Mouse (Mus musculus): ENCODE results near the gene Slc44a1. TPM values are rescaled to one million over a fixed set of nuclear protein-coding genes. Genes with fewer than 3 reads are reported as not detected.

Slc44a1 gene
- polyA plus RNA-seq, 1 experiment from 2014 or later = 16.2 TPM

DNA sequence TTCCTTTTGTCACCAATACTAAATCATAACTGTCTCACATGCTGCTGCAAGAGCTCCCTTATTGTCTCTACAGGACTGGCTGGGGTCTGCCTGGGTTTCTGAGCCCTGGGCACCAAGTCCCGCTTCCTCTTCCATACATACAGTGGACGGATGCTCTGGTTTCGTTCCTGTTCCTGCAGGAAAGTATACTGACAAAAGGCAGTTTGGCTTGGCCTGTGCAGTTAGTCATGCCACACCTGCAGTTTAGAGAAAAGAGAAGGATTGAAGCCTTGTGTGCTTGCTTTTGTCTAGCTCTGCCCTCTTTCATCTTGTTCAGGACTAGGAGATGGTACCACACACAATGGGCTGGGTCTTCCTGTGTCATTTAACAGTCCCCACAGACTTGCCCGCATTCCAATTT is 149.3 kb downstream of the Slc44a1 start:
- ATAC-seq (replicated peaks; ENCODE audit: low FRiP score) (no peak), DNase-seq (ENCODE audit: low spot score) (no peak)
- Histone ChIP-seq H3K9me3 (ENCODE audit: control insufficient read depth, low read length) (no peaks in the 10 kb centered on the region), H3K4me1 (replicated peaks; ENCODE audit: control insufficient read depth, insufficient read depth, low read length) (no peaks in the 10 kb centered on the region), H3K4me3 (ENCODE audit: low read depth, low read length) (no peak overlapping the region), H3K27me3 (ENCODE audit: control insufficient read depth, insufficient read depth, low read length) (no peaks in the 10 kb centered on the region), H3K36me3 (ENCODE audit: control insufficient read depth, insufficient read depth, low read length) (no peaks in the 10 kb centered on the region), H3K9ac (ENCODE audit: low read length) (no peak overlapping the region), H3K4me2 (ENCODE audit: low read depth, low read length, severe bottlenecking) (no peak overlapping the region), H3K27ac (ENCODE audit: low read depth, low read length) (no peak overlapping the region)
- WGBS = 88% methylated on average over 4 of the region's 4 CpGs

- Histone ChIP-seq H3K4me2 (ENCODE audit: low read depth, low read length, severe bottlenecking) (no peak overlapping the region), H3K27ac (ENCODE audit: low read depth, low read length) (no peak overlapping the region), H3K9ac (ENCODE audit: low read length) (no peak overlapping the region), H3K27me3 (ENCODE audit: control insufficient read depth, insufficient read depth, low read length) (no peaks in the 10 kb centered on the region), H3K9me3 (ENCODE audit: control insufficient read depth, low read length) (no peaks in the 10 kb centered on the region), H3K4me3 (ENCODE audit: low read depth, low read length) (no peak overlapping the region), H3K36me3 (ENCODE audit: control insufficient read depth, insufficient read depth, low read length) (no peaks in the 10 kb centered on the region), H3K4me1 (replicated peaks; ENCODE audit: control insufficient read depth, insufficient read depth, low read length) (no peaks in the 10 kb centered on the region)
- DNase-seq (ENCODE audit: low spot score) = no peak
- no peak for ATAC-seq (replicated peaks; ENCODE audit: low FRiP score)
- WGBS = 81% methylated on average over 4 of the region's 4 CpGs
These were observed 149.9 kb downstream of the Slc44a1 start for GRCm38 (mm10) chr4:53590163-53590562.

GRCm38 (mm10) chr4:53590691-53591447 is 150.7 kb downstream of the Slc44a1 start:
- Histone ChIP-seq H3K4me1 (replicated peaks; ENCODE audit: control insufficient read depth, insufficient read depth, low read length) (no peaks in the 10 kb centered on the region), H3K27ac (ENCODE audit: low read depth, low read length) (no peak overlapping the region), H3K9me3 (ENCODE audit: control insufficient read depth, low read length) (no peaks in the 10 kb centered on the region), H3K27me3 (ENCODE audit: control insufficient read depth, insufficient read depth, low read length) (no peaks in the 10 kb centered on the region), H3K4me2 (ENCODE audit: low read depth, low read length, severe bottlenecking) (no peak overlapping the region), H3K4me3 (ENCODE audit: low read depth, low read length) (no peak overlapping the region), H3K9ac (ENCODE audit: low read length) (no peak overlapping the region), H3K36me3 (ENCODE audit: control insufficient read depth, insufficient read depth, low read length) (no peaks in the 10 kb centered on the region)
- 90% methylated on average over 7 of the region's 7 CpGs for WGBS
- ATAC-seq (replicated peaks; ENCODE audit: low FRiP score) (no peak), DNase-seq (ENCODE audit: low spot score) (no peak)

DNA sequence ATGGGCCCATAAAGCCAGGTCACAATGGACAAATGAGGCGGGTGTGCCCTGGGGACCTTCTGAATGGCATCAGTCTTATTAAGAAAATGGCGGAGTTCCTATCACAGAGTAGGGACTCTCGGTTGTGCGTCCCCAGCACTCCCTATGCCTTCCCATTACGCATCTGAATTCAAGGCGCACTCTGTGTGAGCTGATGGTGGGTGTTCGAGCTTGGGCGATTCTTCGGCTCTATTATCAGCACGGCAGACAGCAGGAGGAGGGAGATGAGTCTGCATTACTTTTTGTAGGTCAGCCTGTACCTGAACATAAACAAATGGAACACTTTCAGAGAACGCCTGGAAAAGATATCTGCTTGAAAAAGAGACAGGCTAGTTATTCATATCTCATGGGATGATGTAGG is 151.3 kb downstream of the Slc44a1 start:
- Histone ChIP-seq H3K4me2 (ENCODE audit: low read depth, low read length, severe bottlenecking) (no peak overlapping the region), H3K27me3 (ENCODE audit: control insufficient read depth, insufficient read depth, low read length) (no peaks in the 10 kb centered on the region), H3K27ac (ENCODE audit: low read depth, low read length) (no peak overlapping the region), H3K4me3 (ENCODE audit: low read depth, low read length) (no peak overlapping the region), H3K36me3 (ENCODE audit: control insufficient read depth, insufficient read depth, low read length) (no peaks in the 10 kb centered on the region), H3K9me3 (ENCODE audit: control insufficient read depth, low read length) (no peaks in the 10 kb centered on the region), H3K9ac (ENCODE audit: low read length) (no peak overlapping the region), H3K4me1 (replicated peaks; ENCODE audit: control insufficient read depth, insufficient read depth, low read length) (no peaks in the 10 kb centered on the region)
- ATAC-seq (replicated peaks; ENCODE audit: low FRiP score) (no peak), DNase-seq (ENCODE audit: low spot score) (no peak)
- 91% methylated on average over 11 of the region's 11 CpGs for WGBS

GRCm38 (mm10) chr4:53591941-53592340 is 151.7 kb downstream of the Slc44a1 start:
- WGBS = 88% methylated on average over 8 of the region's 8 CpGs

DNA sequence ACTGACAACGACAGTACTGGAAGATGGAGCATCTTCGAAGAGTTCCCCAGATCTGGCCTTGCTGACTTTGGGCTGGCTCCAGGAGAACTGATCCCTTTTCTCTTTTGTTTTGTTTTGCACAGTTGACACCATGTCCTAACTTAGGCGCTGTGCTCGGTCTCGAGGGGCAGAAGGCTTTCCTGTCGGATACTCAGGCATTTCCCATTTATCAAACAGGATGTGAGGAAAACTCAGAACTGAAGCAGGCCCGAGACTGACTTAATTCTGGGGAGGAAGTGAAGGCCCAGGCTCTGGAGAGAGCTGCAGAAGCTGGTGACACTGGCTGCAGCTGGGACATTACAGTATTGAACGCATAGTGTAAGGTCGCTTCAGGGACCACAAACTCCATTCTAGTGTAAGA is 152.2 kb downstream of the Slc44a1 start:
- no peaks in the 10 kb centered on the region for H3K4me1 ChIP-seq (replicated peaks; ENCODE audit: control insufficient read depth, insufficient read depth, low read length)
- H3K27me3 ChIP-seq (ENCODE audit: control insufficient read depth, insufficient read depth, low read length) = no peaks in the 10 kb centered on the region
- H3K9me3 ChIP-seq (ENCODE audit: control insufficient read depth, low read length) = no peaks in the 10 kb centered on the region
- WGBS = 81% methylated on average over 9 of the region's 9 CpGs
- H3K36me3 ChIP-seq (ENCODE audit: control insufficient read depth, insufficient read depth, low read length) = no peaks in the 10 kb centered on the region
- H3K9ac ChIP-seq (ENCODE audit: low read length) = no peak overlapping the region
- no peak for ATAC-seq (replicated peaks; ENCODE audit: low FRiP score)
- no peak overlapping the region for H3K4me2 ChIP-seq (ENCODE audit: low read depth, low read length, severe bottlenecking)
- no peak overlapping the region for H3K27ac ChIP-seq (ENCODE audit: low read depth, low read length)
- DNase-seq (ENCODE audit: low spot score) = no peak
- no peak overlapping the region for H3K4me3 ChIP-seq (ENCODE audit: low read depth, low read length)

More at GRCm38 (mm10) chr4:53591941-53592340, 151.7 kb downstream of the Slc44a1 start:
- Histone ChIP-seq H3K9me3 (ENCODE audit: control insufficient read depth, low read length) (no peaks in the 10 kb centered on the region), H3K36me3 (ENCODE audit: control insufficient read depth, insufficient read depth, low read length) (no peaks in the 10 kb centered on the region), H3K27ac (ENCODE audit: low read depth, low read length) (no peak overlapping the region), H3K9ac (ENCODE audit: low read length) (no peak overlapping the region), H3K4me2 (ENCODE audit: low read depth, low read length, severe bottlenecking) (no peak overlapping the region), H3K4me3 (ENCODE audit: low read depth, low read length) (no peak overlapping the region), H3K27me3 (ENCODE audit: control insufficient read depth, insufficient read depth, low read length) (no peaks in the 10 kb centered on the region), H3K4me1 (replicated peaks; ENCODE audit: control insufficient read depth, insufficient read depth, low read length) (no peaks in the 10 kb centered on the region)
- no peak for ATAC-seq (replicated peaks; ENCODE audit: low FRiP score)
- DNase-seq (ENCODE audit: low spot score) = no peak

GRCm38 (mm10) chr4:53594204-53594603 is 154.0 kb downstream of the Slc44a1 start:
- ATAC-seq (replicated peaks; ENCODE audit: low FRiP score) (no peak), DNase-seq (ENCODE audit: low spot score) (no peak)
- no peak overlapping the region for H3K9ac ChIP-seq (ENCODE audit: low read length)
- H3K27ac ChIP-seq (ENCODE audit: low read depth, low read length) = no peak overlapping the region
- no peak overlapping the region for H3K4me3 ChIP-seq (ENCODE audit: low read depth, low read length)
- no peaks in the 10 kb centered on the region for H3K36me3 ChIP-seq (ENCODE audit: control insufficient read depth, insufficient read depth, low read length)
- no peaks in the 10 kb centered on the region for H3K27me3 ChIP-seq (ENCODE audit: control insufficient read depth, insufficient read depth, low read length)
- H3K4me1 ChIP-seq (replicated peaks; ENCODE audit: control insufficient read depth, insufficient read depth, low read length) = no peaks in the 10 kb centered on the region
- H3K9me3 ChIP-seq (ENCODE audit: control insufficient read depth, low read length) = no peaks in the 10 kb centered on the region
- H3K4me2 ChIP-seq (ENCODE audit: low read depth, low read length, severe bottlenecking) = no peak overlapping the region
- 45% methylated on average over 4 of the region's 4 CpGs for WGBS

GRCm38 (mm10) chr4:53595246-53596062 is 155.2 kb downstream of the Slc44a1 start:
- ATAC-seq (replicated peaks; ENCODE audit: low FRiP score) = no peak
- Histone ChIP-seq H3K4me1 (replicated peaks; ENCODE audit: control insufficient read depth, insufficient read depth, low read length) (no peaks in the 10 kb centered on the region), H3K9ac (ENCODE audit: low read length) (no peak overlapping the region), H3K36me3 (ENCODE audit: control insufficient read depth, insufficient read depth, low read length) (no peaks in the 10 kb centered on the region), H3K4me3 (ENCODE audit: low read depth, low read length) (no peak overlapping the region), H3K27ac (ENCODE audit: low read depth, low read length) (no peak overlapping the region), H3K4me2 (ENCODE audit: low read depth, low read length, severe bottlenecking) (no peak overlapping the region), H3K27me3 (ENCODE audit: control insufficient read depth, insufficient read depth, low read length) (no peaks in the 10 kb centered on the region), H3K9me3 (ENCODE audit: control insufficient read depth, low read length) (no peaks in the 10 kb centered on the region)
- no peak for DNase-seq (ENCODE audit: low spot score)
- WGBS = 82% methylated on average over 12 of the region's 12 CpGs

Measured in forebrain, embryonic 11.5 days (tissue).